Mouse (Mus musculus) induced T-regulatory cell, adult 2 months (primary cell): ENCODE data around the gene Ebf4.
A peak's percentile ranks its signal among the peaks of the same experiment; 100 is the strongest.

Source experiments
- DNase-seq: peaks from one replicate; pipeline ENCODE4 v3.0.0-alpha.2; 2012; ENCODE audit warnings: low read depth

Gene Ebf4

GRCm38 (mm10) chr2:130294936-130295277, at the start of gene Ebf4:
TSS of gene Ebf4 (plus strand) at chr2:130295169.
- DNase-seq, result peak; percentile 22

GRCm38 (mm10) chr2:130246912-130247311, 48.1 kb upstream of the Ebf4 start:
- DNase-seq, result peak; percentile 57

- no peak for DNase-seq
Observed at GRCm38 (mm10) chr2:130248226-130248625, 46.7 kb upstream of the Ebf4 start.

- no peak for DNase-seq
Observed at GRCm38 (mm10) chr2:130256762-130257161, 38.2 kb upstream of the Ebf4 start.

GRCm38 (mm10) chr2:130260822-130261221, 34.1 kb upstream of the Ebf4 start:
- no peak for DNase-seq

GRCm38 (mm10) chr2:130261914-130262313, 33.1 kb upstream of the Ebf4 start:
- no peak for DNase-seq

GRCm38 (mm10) chr2:130262398-130262797, 32.6 kb upstream of the Ebf4 start:
- no peak for DNase-seq

GRCm38 (mm10) chr2:130265520-130265919, 29.4 kb upstream of the Ebf4 start:
- DNase-seq, result no peak

- DNase-seq, result no peak
Observed at GRCm38 (mm10) chr2:130268074-130268473, 26.9 kb upstream of the Ebf4 start.

GRCm38 (mm10) chr2:130273732-130274131, 21.2 kb upstream of the Ebf4 start:
- DNase-seq, result no peak

GRCm38 (mm10) chr2:130274149-130274861, 20.7 kb upstream of the Ebf4 start, which contains the start of gene Nop56:
TSS of gene Nop56 (plus strand) at chr2:130274430.
- DNase-seq, result peak; percentile 99

- DNase-seq, result no peak
Observed at GRCm38 (mm10) chr2:130274862-130275261, 20.1 kb upstream of the Ebf4 start.

- peak; percentile 89 for DNase-seq
Observed at GRCm38 (mm10) chr2:130275649-130276048, 19.3 kb upstream of the Ebf4 start.

- DNase-seq, result no peak
Observed at GRCm38 (mm10) chr2:130279600-130280091, 15.3 kb upstream of the Ebf4 start.

GRCm38 (mm10) chr2:130280224-130280623, 14.7 kb upstream of the Ebf4 start:
- no peak for DNase-seq

- DNase-seq, result no peak
Observed at GRCm38 (mm10) chr2:130280818-130281217, 14.2 kb upstream of the Ebf4 start.

GRCm38 (mm10) chr2:130283854-130284654, 10.9 kb upstream of the Ebf4 start, which contains the start of gene Idh3b:
TSS of gene Idh3b (minus strand) at chr2:130284547.
- peak; percentile 85 for DNase-seq

GRCm38 (mm10) chr2:130289086-130289485, 5.9 kb upstream of the Ebf4 start:
- DNase-seq, result no peak

- DNase-seq, result peak; percentile 86
Observed at GRCm38 (mm10) chr2:130291434-130291833, 3.5 kb upstream of the Ebf4 start.

- no peak for DNase-seq
Observed at GRCm38 (mm10) chr2:130293009-130293408, 2.0 kb upstream of the Ebf4 start.

- peak; percentile 30 for DNase-seq
Observed at GRCm38 (mm10) chr2:130293486-130293885, 1.5 kb upstream of the Ebf4 start.

GRCm38 (mm10) chr2:130294218-130294935, 592 bp upstream of the Ebf4 start:
- peak; percentile 24 for DNase-seq
